15 mouse cellular contexts compared by ENCODE assay signal in the genomic region with DNA sequence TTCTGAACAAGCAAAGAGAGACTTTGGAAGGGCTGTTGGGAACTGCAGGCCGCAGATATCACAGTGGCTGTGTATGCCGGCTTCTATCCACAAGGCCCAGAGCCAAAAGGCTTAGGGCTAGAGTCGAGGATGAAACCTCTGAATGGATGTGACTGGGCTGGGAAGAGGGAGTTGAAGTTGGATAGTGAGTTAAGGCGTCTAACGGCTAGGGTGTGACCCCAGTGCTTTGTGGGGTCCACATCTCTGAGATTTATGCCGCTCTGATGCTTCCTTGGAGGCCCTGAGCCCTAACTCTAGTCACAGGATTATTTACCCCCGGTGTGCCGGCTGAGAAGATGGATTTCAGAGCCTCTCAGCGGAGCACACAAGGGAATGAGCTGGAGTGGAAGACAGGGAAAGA. TPM values are rescaled to one million over a fixed set of nuclear protein-coding genes. Genes with fewer than 3 reads are reported as not detected.
DNase-seq lines count a peak whose midpoint lies in the region; ATAC-seq lines count a peak whose summit lies in the region.
"Had no signal": no experiment of that assay in that cellular context is flagged by ENCODE, and none has a peak within 500 bp of the region (broad histone marks: within the 10 kb centered on the region; RNA-seq: fewer than 3 reads in every experiment).

No protein-coding gene starts in this region.

- ATAC-seq in kidney, embryonic 14.5 days (ENCODE audit: low FRiP score, low TSS enrichment) = peak; percentile 11; the same call in 1 of the 2 replicates
- ATAC-seq in neural tube, embryonic 11.5 days (ENCODE audit: insufficient read depth, low FRiP score, low TSS enrichment) = no peak
- no peak for ATAC-seq in limb, embryonic 15.5 days (ENCODE audit: insufficient number of reproducible peaks, low FRiP score, low TSS enrichment, low read depth)
- ATAC-seq in CD4-positive, CD25-positive, alpha-beta regulatory T cell, adult 4 months = no peak

- 23% methylated on average over 9 of the region's 9 CpGs for WGBS in kidney, embryonic 14.5 days
- 50% methylated on average over 9 of the region's 9 CpGs for WGBS in neural tube, embryonic 11.5 days
- WGBS in limb, embryonic 15.5 days = 66% methylated on average over 9 of the region's 9 CpGs

- H3K9me3 ChIP-seq in kidney, embryonic 14.5 days (ENCODE audit: control insufficient read depth, low read length) = no peaks in the 10 kb centered on the region
- no peaks in the 10 kb centered on the region for H3K9me3 ChIP-seq in neural tube, embryonic 11.5 days (ENCODE audit: control insufficient read depth, low read length)
- no peaks in the 10 kb centered on the region for H3K9me3 ChIP-seq in limb, embryonic 15.5 days
- H3K9me3 ChIP-seq: forebrain, embryonic 12.5 days; megakaryocyte, embryonic 14.5 days; neural tube, embryonic 12.5 days had no signal

- no peaks in the 10 kb centered on the region for H3K36me3 ChIP-seq in kidney, embryonic 14.5 days (ENCODE audit: control insufficient read depth, insufficient read depth, low read length)
- H3K36me3 ChIP-seq in neural tube, embryonic 11.5 days (ENCODE audit: control insufficient read depth, insufficient read depth, low read length) = no peaks in the 10 kb centered on the region
- H3K36me3 ChIP-seq in limb, embryonic 15.5 days = no peaks in the 10 kb centered on the region
- H3K36me3 ChIP-seq: forebrain, embryonic 12.5 days; neural tube, embryonic 12.5 days had no signal

- no peak overlapping the region for H3K4me2 ChIP-seq in kidney, embryonic 14.5 days (replicated peaks; ENCODE audit: low read depth, low read length)
- no peak overlapping the region for H3K4me2 ChIP-seq in neural tube, embryonic 11.5 days (ENCODE audit: low read depth)
- no peak overlapping the region for H3K4me2 ChIP-seq in limb, embryonic 15.5 days
- H3K4me2 ChIP-seq: forebrain, embryonic 12.5 days; neural tube, embryonic 12.5 days had no signal

- H3K4me3 ChIP-seq in kidney, embryonic 14.5 days (ENCODE audit: low read length) = no peak overlapping the region
- H3K4me3 ChIP-seq in neural tube, embryonic 11.5 days (ENCODE audit: low read depth, low read length) = no peak overlapping the region
- H3K4me3 ChIP-seq in limb, embryonic 15.5 days = no peak overlapping the region
- H3K4me3 ChIP-seq: forebrain, embryonic 12.5 days; layer of hippocampus, adult 2 months; megakaryocyte, embryonic 14.5 days; neural tube, embryonic 12.5 days had no signal

- H3K9ac ChIP-seq in kidney, embryonic 14.5 days (ENCODE audit: low read depth, low read length) = peak overlapping the region; percentile 44; the same call in 1 of the 2 replicates
- no peak overlapping the region for H3K9ac ChIP-seq in neural tube, embryonic 11.5 days (ENCODE audit: low read length)
- H3K9ac ChIP-seq in limb, embryonic 15.5 days = no peak overlapping the region
- H3K9ac ChIP-seq: forebrain, embryonic 12.5 days; neural tube, embryonic 12.5 days had no signal

- 0 out of 2 replicates have a peak, but pooled peaks cover 3% of the 10 kb centered on the region for H3K27me3 ChIP-seq in kidney, embryonic 14.5 days (ENCODE audit: control insufficient read depth, insufficient read depth, low read length)
- H3K27me3 ChIP-seq in neural tube, embryonic 11.5 days (ENCODE audit: control insufficient read depth, insufficient read depth, low read length) = no peaks in the 10 kb centered on the region
- H3K27me3 ChIP-seq in limb, embryonic 15.5 days = no peaks in the 10 kb centered on the region

- peaks cover 39% of the 10 kb centered on the region for H3K4me1 ChIP-seq in kidney, embryonic 14.5 days (ENCODE audit: control insufficient read depth, insufficient read depth, low read length)
- H3K4me1 ChIP-seq in neural tube, embryonic 11.5 days (ENCODE audit: control insufficient read depth, insufficient read depth, low read length) = peaks cover 13% of the 10 kb centered on the region
- peaks cover 33% of the 10 kb centered on the region for H3K4me1 ChIP-seq in limb, embryonic 15.5 days

- H3K27ac ChIP-seq in kidney, embryonic 14.5 days (ENCODE audit: low read depth, low read length) = peak overlapping the region; percentile 74
- 0 out of 2 replicates have a peak overlapping the region, but pooled peaks have one; percentile 4 for H3K27ac ChIP-seq in neural tube, embryonic 11.5 days (ENCODE audit: low read depth, low read length)
- H3K27ac ChIP-seq in limb, embryonic 15.5 days = 0 out of 2 replicates have a peak overlapping the region, but pooled peaks have one; percentile 22
- H3K27ac ChIP-seq: forebrain, embryonic 12.5 days; layer of hippocampus, adult 2 months; neural tube, embryonic 12.5 days had no signal

- no peak for DNase-seq in kidney, postnatal 36 days
- DNase-seq in neural tube, embryonic 11.5 days (ENCODE audit: low spot score) = no peak
- DNase-seq in neural tube, embryonic 10.5 days (ENCODE audit: extremely low spot score, low spot score) = no peak
- no peak for DNase-seq in urinary bladder, adult 18-20 months (ENCODE audit: low spot score in 2 of 2)
- DNase-seq: adrenal gland, postnatal 36 days; cerebellum, adult 11-12 months; thymus, postnatal 25 days had no signal

RNA-seq across cellular contexts. Expression of gene 1700122O11Rik, which starts 33.5 kb away (rescaled TPM):
- not detected in 2 replicates for polyA plus RNA-seq in kidney, embryonic 14.5 days (2014; fragmentation: Nextera tagmentation; extraction: Ambion mirVana)
- not detected in 2 replicates for polyA plus RNA-seq in neural tube, embryonic 11.5 days (2014; fragmentation: Nextera tagmentation; extraction: Ambion mirVana)
- polyA plus RNA-seq in limb, embryonic 15.5 days (2015; fragmentation: Nextera tagmentation; extraction: Ambion mirVana) = not detected in 2 replicates
- not detected for polyA plus RNA-seq in CD4-positive, CD25-positive, alpha-beta regulatory T cell, adult 4 months (2017; shearing (Covaris generic))
- polyA plus RNA-seq: forebrain, embryonic 12.5 days; gonadal fat pad, adult 2 months; neural tube, embryonic 12.5 days had no signal

Comparison
In these comparisons a context has a peak if more than half of its experiments do, and no peak if none do; other contexts are left out.
1. H3K27ac ChIP-seq: peak in every context shown above with its lines; median percentile 74 in kidney, embryonic 14.5 days; 22 in limb, embryonic 15.5 days; 4 in neural tube, embryonic 11.5 days.